Mouse (Mus musculus) liver, postnatal 0 days (tissue): ENCODE data around the gene Banp. TPM values are rescaled to one million over a fixed set of nuclear protein-coding genes. Genes with fewer than 3 reads are reported as not detected.

Source experiments
- ATAC-seq: fragments of 200-750 bp; cut with Nextera tagmentation; 2 replicates; pipeline ENCODE4 v1.8.0; 2017; ENCODE audit warnings: mild to moderate bottlenecking, moderate library complexity
- DNase-seq: peaks from one replicate; pipeline ENCODE4 v3.0.0-alpha.2; 2016
- H3K27ac ChIP-seq: fragments of 300-500 bp; sonication (generic); 2 replicates; pipeline ENCODE4 v1.5.1; 2014; ENCODE audit warnings: antibody characterized with exemption, moderate library complexity, mild to moderate bottlenecking, low read depth
- H3K27me3 ChIP-seq: fragments of 300-500 bp; sonication (generic); 2 replicates; pipeline ENCODE4 v1.6.1; 2014; ENCODE audit warnings: low read length, control low read depth, mixed read lengths; ENCODE audit not compliant: insufficient read depth
- H3K36me3 ChIP-seq: fragments of 300-500 bp; sonication (generic); replicated peaks from 2 replicates; pipeline ENCODE4 v1.6.1; 2014; ENCODE audit warnings: mild to moderate bottlenecking, control low read depth, low read length, moderate library complexity, mixed read lengths; ENCODE audit not compliant: insufficient read depth
- H3K4me1 ChIP-seq: fragments of 300-500 bp; sonication (generic); 2 replicates; pipeline ENCODE4 v1.6.1; 2014; ENCODE audit warnings: antibody characterized with exemption, mild to moderate bottlenecking, control low read depth; ENCODE audit not compliant: insufficient read depth
- H3K4me2 ChIP-seq: fragments of 300-500 bp; sonication (generic); 2 replicates; pipeline ENCODE4 v1.6.1; 2014; ENCODE audit warnings: low read depth, mild to moderate bottlenecking, low read length, moderate library complexity, mixed read lengths
- H3K4me3 ChIP-seq: fragments of 300-500 bp; sonication (generic); 2 replicates; pipeline ENCODE4 v1.5.1; 2014; ENCODE audit warnings: low read depth, low read length
- H3K9ac ChIP-seq: fragments of 300-500 bp; sonication (generic); replicated peaks from 2 replicates; pipeline ENCODE4 v1.6.1; 2014; ENCODE audit warnings: mild to moderate bottlenecking, moderate library complexity
- H3K9me3 ChIP-seq: fragments of 300-500 bp; sonication (generic); 2 replicates; pipeline ENCODE4 v1.6.1; 2016; ENCODE audit warnings: mild to moderate bottlenecking, control low read depth, low read length, mixed read lengths
- CTCF ChIP-seq: sonication (generic); IDR thresholded peaks from 2 replicates; pipeline ENCODE4 v1.5.1; 2016; ENCODE audit warnings: antibody characterized with exemption, low read depth
- EP300 ChIP-seq: IDR thresholded peaks from 2 replicates; pipeline ENCODE4 v1.6.1; 2016; ENCODE audit warnings: antibody characterized with exemption, low read depth, mild to moderate bottlenecking
- WGBS: fragments of 180-500 bp; shearing (Covaris S2); extraction: QIAGEN DNeasy Blood & Tissue Kit; methylation state at CpG from one replicate; pipeline ENCODE4 v1.1.7; 2014; ENCODE audit not compliant: insufficient replicate concordance; 5-methylcytosine and 5-hydroxymethylcytosine counted together
- polyA plus RNA-seq: library from polyadenylated mRNA; unstranded; fragments of >200 nt; fragmentation: Nextera tagmentation; extraction: Ambion mirVana; gene quantifications from 2 replicates; pipeline ENCODE4 v1.2.1, GENCODE M21; 2015

The Banp gene
- polyA plus RNA-seq, 1 experiment from 2014 or later = 7.6 TPM

- H3K4me1 ChIP-seq = 0 out of 2 replicates have a peak, but pooled peaks cover 3% of the 10 kb centered on the region
- 63% methylated on average over 8 of the region's 8 CpGs for WGBS
- DNase-seq (no peak), ATAC-seq (no peak)
- H3K27ac ChIP-seq = no peak overlapping the region
- H3K9ac ChIP-seq = no peak overlapping the region
- H3K4me3 ChIP-seq = no peak overlapping the region
- no peaks in the 10 kb centered on the region for H3K9me3 ChIP-seq
- H3K4me2 ChIP-seq = no peak overlapping the region
- TF ChIP-seq EP300 (no peak), CTCF (no peak)
- no peaks in the 10 kb centered on the region for H3K27me3 ChIP-seq
- H3K36me3 ChIP-seq = no peaks in the 10 kb centered on the region
Observed at GRCm38 (mm10) chr8:121922101-121922500, 27.4 kb upstream of the Banp start.

- H3K9ac ChIP-seq = no peak overlapping the region
- 73% methylated on average over 5 of the region's 5 CpGs for WGBS
- ATAC-seq (no peak), DNase-seq (no peak)
- 0 out of 2 replicates have a peak, but pooled peaks cover 3% of the 10 kb centered on the region for H3K4me1 ChIP-seq
- no peak overlapping the region for H3K4me3 ChIP-seq
- H3K27ac ChIP-seq = no peak overlapping the region
- no peaks in the 10 kb centered on the region for H3K9me3 ChIP-seq
- no peaks in the 10 kb centered on the region for H3K36me3 ChIP-seq
- no peak overlapping the region for H3K4me2 ChIP-seq
- TF ChIP-seq EP300 = no peak
- H3K27me3 ChIP-seq = no peaks in the 10 kb centered on the region
Observed at GRCm38 (mm10) chr8:121924681-121925080, 24.9 kb upstream of the Banp start.

GRCm38 (mm10) chr8:121925624-121926023 lies 23.9 kb upstream of the Banp start:
- H3K4me1 ChIP-seq = no peaks in the 10 kb centered on the region
- 30% methylated on average over 10 of the region's 10 CpGs for WGBS
- no peak overlapping the region for H3K4me2 ChIP-seq
- ATAC-seq (peak; percentile 47; the same call in 1 of the 2 replicates), DNase-seq (peak; percentile 85)
- H3K27me3 ChIP-seq = no peaks in the 10 kb centered on the region
- no peaks in the 10 kb centered on the region for H3K9me3 ChIP-seq
- H3K27ac ChIP-seq = no peak overlapping the region
- no peaks in the 10 kb centered on the region for H3K36me3 ChIP-seq
- no peak overlapping the region for H3K9ac ChIP-seq
- TF ChIP-seq EP300 (no peak), CTCF (peak; percentile 98)
- no peak overlapping the region for H3K4me3 ChIP-seq

GRCm38 (mm10) chr8:121926266-121926665 lies 23.3 kb upstream of the Banp start:
- 63% methylated on average over 8 of the region's 8 CpGs for WGBS
- no peak for ATAC-seq
- Histone ChIP-seq H3K9ac (no peak overlapping the region), H3K27ac (no peak overlapping the region), H3K4me2 (no peak overlapping the region), H3K36me3 (no peaks in the 10 kb centered on the region), H3K4me3 (no peak overlapping the region), H3K4me1 (no peaks in the 10 kb centered on the region), H3K9me3 (no peaks in the 10 kb centered on the region), H3K27me3 (no peaks in the 10 kb centered on the region)
- DNase-seq = no peak
- TF ChIP-seq EP300 (no peak), CTCF (no peak)

GRCm38 (mm10) chr8:121927316-121927715 lies 22.2 kb upstream of the Banp start:
- no peak overlapping the region for H3K4me2 ChIP-seq
- ATAC-seq (peak; percentile 53), DNase-seq (peak; percentile 59)
- H3K27ac ChIP-seq = no peak overlapping the region
- no peaks in the 10 kb centered on the region for H3K4me1 ChIP-seq
- H3K4me3 ChIP-seq = no peak overlapping the region
- 35% methylated on average over 8 of the region's 8 CpGs for WGBS
- H3K36me3 ChIP-seq = no peaks in the 10 kb centered on the region
- H3K9ac ChIP-seq = no peak overlapping the region
- TF ChIP-seq EP300 (no peak), CTCF (peak; percentile 74)
- H3K9me3 ChIP-seq = no peaks in the 10 kb centered on the region
- no peaks in the 10 kb centered on the region for H3K27me3 ChIP-seq

- H3K27ac ChIP-seq = no peak overlapping the region
- no peak overlapping the region for H3K9ac ChIP-seq
- no peaks in the 10 kb centered on the region for H3K9me3 ChIP-seq
- H3K4me1 ChIP-seq = no peaks in the 10 kb centered on the region
- no peak overlapping the region for H3K4me2 ChIP-seq
- no peak for ATAC-seq
- no peak overlapping the region for H3K4me3 ChIP-seq
- 61% methylated on average over 4 of the region's 4 CpGs for WGBS
- no peak for DNase-seq
- H3K36me3 ChIP-seq = no peaks in the 10 kb centered on the region; the same call in 1 of the 2 replicates
- TF ChIP-seq CTCF (no peak), EP300 (no peak)
- no peaks in the 10 kb centered on the region for H3K27me3 ChIP-seq
Observed at GRCm38 (mm10) chr8:121930047-121930446, 19.5 kb upstream of the Banp start.

- no peak for DNase-seq
- no peak overlapping the region for H3K9ac ChIP-seq
- TF ChIP-seq EP300 = no peak
- TF ChIP-seq CTCF = no peak
- H3K4me3 ChIP-seq = no peak overlapping the region
- no peaks in the 10 kb centered on the region for H3K27me3 ChIP-seq
- H3K36me3 ChIP-seq = no peaks in the 10 kb centered on the region; the same call in 1 of the 2 replicates
- H3K27ac ChIP-seq = no peak overlapping the region
- no peaks in the 10 kb centered on the region for H3K4me1 ChIP-seq
- H3K9me3 ChIP-seq = no peaks in the 10 kb centered on the region
- WGBS = 78% methylated on average over 7 of the region's 7 CpGs
- no peak for ATAC-seq
- H3K4me2 ChIP-seq = no peak overlapping the region
Observed at GRCm38 (mm10) chr8:121931571-121931970, 18.0 kb upstream of the Banp start.
